Mouse (Mus musculus) embryonic facial prominence, embryonic 11.5 days (tissue): ENCODE results near the gene Cacna2d4. TPM values are rescaled to one million over a fixed set of nuclear protein-coding genes. Genes with fewer than 3 reads are reported as not detected.
A peak's percentile ranks its signal among the peaks of the same experiment; 100 is the strongest.

Source experiments
- ATAC-seq: fragments of 200-750 bp; cut with Nextera tagmentation; replicated peaks from 2 replicates; pipeline ENCODE4 v1.8.0; 2017; ENCODE audit warnings: low read depth; ENCODE audit not compliant: insufficient number of reproducible peaks, low FRiP score, low TSS enrichment
- DNase-seq: peaks from one replicate; pipeline ENCODE4 v3.0.0-alpha.2; 2015; ENCODE audit warnings: low spot score
- H3K27ac ChIP-seq: fragments of 300-500 bp; sonication (generic); replicated peaks from 2 replicates; pipeline ENCODE4 v1.5.1; 2014; ENCODE audit warnings: mild to moderate bottlenecking, low read depth, low read length, control low read depth
- H3K27me3 ChIP-seq: fragments of 300-500 bp; sonication (generic); 2 replicates; pipeline ENCODE4 v1.6.1; 2014; ENCODE audit warnings: mild to moderate bottlenecking, low read length, moderate library complexity, mixed read lengths; ENCODE audit not compliant: control insufficient read depth, insufficient read depth
- H3K36me3 ChIP-seq: fragments of 300-500 bp; sonication (generic); replicated peaks from 2 replicates; pipeline ENCODE4 v1.6.1; 2014; ENCODE audit warnings: low read depth, mild to moderate bottlenecking, low read length, moderate library complexity, mixed read lengths; ENCODE audit not compliant: control insufficient read depth, insufficient read depth
- H3K4me1 ChIP-seq: fragments of 300-500 bp; sonication (generic); 2 replicates; pipeline ENCODE4 v1.6.1; 2014; ENCODE audit warnings: low read length, mixed read lengths; ENCODE audit not compliant: control insufficient read depth, insufficient read depth
- H3K4me2 ChIP-seq: fragments of 300-500 bp; sonication (generic); 2 replicates; pipeline ENCODE4 v1.6.1; 2014; ENCODE audit warnings: low read depth, mild to moderate bottlenecking, control low read depth, low read length, moderate library complexity
- H3K4me3 ChIP-seq: fragments of 300-500 bp; sonication (generic); 2 replicates; pipeline ENCODE4 v1.5.1; 2014; ENCODE audit warnings: low read depth, low read length, control low read depth
- H3K9ac ChIP-seq: fragments of 300-500 bp; sonication (generic); replicated peaks from 2 replicates; pipeline ENCODE4 v1.6.1; 2014; ENCODE audit warnings: mild to moderate bottlenecking, control low read depth, low read length
- H3K9me3 ChIP-seq: fragments of 300-500 bp; sonication (generic); replicated peaks from 2 replicates; pipeline ENCODE4 v1.6.1; 2016; ENCODE audit warnings: mild to moderate bottlenecking, low read length, inconsistent platforms, mixed read lengths; ENCODE audit not compliant: control insufficient read depth
- WGBS: fragments of 180-500 bp; shearing (Covaris S2); extraction: QIAGEN DNeasy Blood & Tissue Kit; methylation state at CpG from one replicate; pipeline ENCODE4 v1.1.7; 2014; 5-methylcytosine and 5-hydroxymethylcytosine counted together
- polyA plus RNA-seq: library from polyadenylated mRNA; unstranded; fragments of >200 nt; fragmentation: Nextera tagmentation; extraction: Ambion mirVana; gene quantifications from 2 replicates; pipeline ENCODE4 v1.2.1, GENCODE M21; 2014

Cacna2d4 gene
- polyA plus RNA-seq, 1 experiment from 2014 or later = not detected

- Histone ChIP-seq H3K4me1 (no peaks in the 10 kb centered on the region), H3K27ac (no peak overlapping the region), H3K4me2 (no peak overlapping the region), H3K9ac (no peak overlapping the region), H3K36me3 (no peaks in the 10 kb centered on the region), H3K9me3 (no peaks in the 10 kb centered on the region), H3K27me3 (no peaks in the 10 kb centered on the region), H3K4me3 (no peak overlapping the region)
- DNase-seq = no peak
- ATAC-seq = no peak
- 83% methylated on average over 2 of the region's 2 CpGs for WGBS
Observed at GRCm38 (mm10) chr6:119319358-119319757, 83.0 kb downstream of the Cacna2d4 start.

GRCm38 (mm10) chr6:119320481-119320880 is 84.2 kb downstream of the Cacna2d4 start:
- ATAC-seq (no peak; the same call in 1 of the 2 replicates), DNase-seq (peak; percentile 85)
- Histone ChIP-seq H3K4me1 (no peaks in the 10 kb centered on the region), H3K36me3 (no peaks in the 10 kb centered on the region), H3K4me2 (no peak overlapping the region), H3K4me3 (no peak overlapping the region), H3K27ac (no peak overlapping the region), H3K9me3 (no peaks in the 10 kb centered on the region), H3K9ac (no peak overlapping the region), H3K27me3 (no peaks in the 10 kb centered on the region)
- WGBS = 25% methylated on average over 16 of the region's 16 CpGs

- no peaks in the 10 kb centered on the region for H3K27me3 ChIP-seq
- 78% methylated on average over 7 of the region's 7 CpGs for WGBS
- ATAC-seq (no peak), DNase-seq (no peak)
- no peaks in the 10 kb centered on the region for H3K36me3 ChIP-seq
- no peaks in the 10 kb centered on the region for H3K4me1 ChIP-seq
- H3K27ac ChIP-seq = no peak overlapping the region
- no peak overlapping the region for H3K9ac ChIP-seq
- H3K4me3 ChIP-seq = no peak overlapping the region
- H3K4me2 ChIP-seq = no peak overlapping the region
- no peaks in the 10 kb centered on the region for H3K9me3 ChIP-seq
Observed at GRCm38 (mm10) chr6:119321752-119322151, 85.4 kb downstream of the Cacna2d4 start.

GRCm38 (mm10) chr6:119324776-119325175 is 88.5 kb downstream of the Cacna2d4 start:
- Histone ChIP-seq H3K9me3 (no peaks in the 10 kb centered on the region), H3K36me3 (no peaks in the 10 kb centered on the region), H3K4me3 (no peak overlapping the region), H3K4me2 (no peak overlapping the region), H3K27ac (no peak overlapping the region), H3K4me1 (no peaks in the 10 kb centered on the region; the same call in 1 of the 2 replicates), H3K9ac (no peak overlapping the region), H3K27me3 (peaks cover 17% of the 10 kb centered on the region)
- DNase-seq (no peak), ATAC-seq (no peak)
- WGBS = 51% methylated on average over 10 of the region's 10 CpGs

GRCm38 (mm10) chr6:119325978-119326377 is 89.7 kb downstream of the Cacna2d4 start:
- H3K27me3 ChIP-seq = peaks cover 29% of the 10 kb centered on the region
- ATAC-seq = no peak
- H3K4me1 ChIP-seq = no peaks in the 10 kb centered on the region; the same call in 1 of the 2 replicates
- no peaks in the 10 kb centered on the region for H3K36me3 ChIP-seq
- DNase-seq = no peak
- no peak overlapping the region for H3K27ac ChIP-seq
- 78% methylated on average over 6 of the region's 6 CpGs for WGBS
- H3K9ac ChIP-seq = no peak overlapping the region
- H3K4me2 ChIP-seq = no peak overlapping the region
- no peaks in the 10 kb centered on the region for H3K9me3 ChIP-seq
- no peak overlapping the region for H3K4me3 ChIP-seq

- WGBS = 41% methylated on average over 7 of the region's 7 CpGs
- H3K27me3 ChIP-seq = peaks cover 29% of the 10 kb centered on the region
- no peak for DNase-seq
Observed at GRCm38 (mm10) chr6:119326541-119326940, 90.2 kb downstream of the Cacna2d4 start.

GRCm38 (mm10) chr6:119328521-119329115 is 92.3 kb downstream of the Cacna2d4 start:
- Histone ChIP-seq H3K27ac (no peak overlapping the region), H3K27me3 (peaks cover 32% of the 10 kb centered on the region), H3K4me3 (no peak overlapping the region), H3K9me3 (no peaks in the 10 kb centered on the region), H3K9ac (no peak overlapping the region), H3K4me2 (no peak overlapping the region), H3K36me3 (no peaks in the 10 kb centered on the region), H3K4me1 (no peaks in the 10 kb centered on the region; the same call in 1 of the 2 replicates)
- DNase-seq (no peak), ATAC-seq (0 out of 2 replicates have a peak, but pooled peaks have one; percentile 7)
- 7% methylated on average over 11 of the region's 11 CpGs for WGBS

More at GRCm38 (mm10) chr6:119326541-119326940, 90.2 kb downstream of the Cacna2d4 start:
- Histone ChIP-seq H3K36me3 (no peaks in the 10 kb centered on the region), H3K9ac (no peak overlapping the region), H3K27ac (no peak overlapping the region), H3K4me2 (no peak overlapping the region), H3K9me3 (no peaks in the 10 kb centered on the region), H3K4me3 (no peak overlapping the region), H3K4me1 (no peaks in the 10 kb centered on the region; the same call in 1 of the 2 replicates)
- ATAC-seq = no peak

GRCm38 (mm10) chr6:119329215-119329714 is 92.9 kb downstream of the Cacna2d4 start:
- no peak overlapping the region for H3K27ac ChIP-seq
- H3K36me3 ChIP-seq = no peaks in the 10 kb centered on the region
- H3K27me3 ChIP-seq = peaks cover 32% of the 10 kb centered on the region
- 3% methylated on average over 8 of the region's 8 CpGs for WGBS
- no peak overlapping the region for H3K9ac ChIP-seq
- no peaks in the 10 kb centered on the region for H3K9me3 ChIP-seq
- DNase-seq (no peak), ATAC-seq (peak; percentile 53; the same call in 1 of the 2 replicates)
- no peaks in the 10 kb centered on the region; the same call in 1 of the 2 replicates for H3K4me1 ChIP-seq
- H3K4me2 ChIP-seq = no peak overlapping the region
- no peak overlapping the region for H3K4me3 ChIP-seq
